Mouse (Mus musculus) CH12.LX (cell line): ENCODE measurements around the gene Gm17490. TPM values are rescaled to one million over a fixed set of nuclear protein-coding genes. Genes with fewer than 3 reads are reported as not detected.

Source experiments
- DNase-seq: peaks from one replicate; pipeline ENCODE4 v3.0.0-alpha.2; 2013; ENCODE audit errors: extremely low read depth
- H3K27ac ChIP-seq: 2 replicates; pipeline ENCODE4 v1.5.1; 2012; ENCODE audit warnings: low read depth, mild to moderate bottlenecking, control low read depth, moderate library complexity; ENCODE audit not compliant: insufficient read depth
- H3K27me3 ChIP-seq: replicated peaks from 2 replicates; pipeline ENCODE3; 2012; ENCODE audit warnings: inconsistent platforms
- H3K36me3 ChIP-seq, 2 experiments: replicated peaks in 1 of 2; 2 replicates each; pipeline versions ENCODE3 to v1.6.1; 2012; ENCODE audit warnings: inconsistent platforms in 1 of 2, low read length in 1 of 2, mild to moderate bottlenecking in 1 of 2, mixed read lengths in 1 of 2, moderate library complexity in 1 of 2; ENCODE audit not compliant: control insufficient read depth in 1 of 2, insufficient read depth in 1 of 2
- H3K4me1 ChIP-seq, 2 experiments: 2 replicates each; pipeline ENCODE4 v1.6.1; 2012; ENCODE audit warnings: inconsistent platforms in 1 of 2, moderate library complexity in 1 of 2; ENCODE audit not compliant: insufficient read depth in 2 of 2, control insufficient read depth in 1 of 2
- H3K4me2 ChIP-seq: 2 replicates; pipeline ENCODE4 v1.6.1; 2012; ENCODE audit warnings: low read depth, mild to moderate bottlenecking, control low read depth; ENCODE audit not compliant: poor library complexity, insufficient read depth, severe bottlenecking
- H3K4me3 ChIP-seq, 3 experiments: fragments of 150-350 bp in 1 of 3; sonication (generic) in 1 of 3; replicated peaks in 1 of 3; 2 replicates each; pipeline versions ENCODE3 to v1.5.1; 2011 to 2012; ENCODE audit warnings: low read depth in 2 of 3, low read length in 2 of 3, mild to moderate bottlenecking in 2 of 3, moderate library complexity in 2 of 3, control low read depth in 1 of 3, improper control_type of control experiment in 1 of 3, inconsistent platforms in 1 of 3, mixed read lengths in 1 of 3; ENCODE audit not compliant: poor library complexity in 1 of 3
- H3K79me2 ChIP-seq: replicated peaks from 2 replicates; pipeline ENCODE4 v1.6.1; 2012; ENCODE audit warnings: mild to moderate bottlenecking, moderate library complexity; ENCODE audit not compliant: control insufficient read depth, poor library complexity, insufficient read depth, severe bottlenecking; ENCODE audit errors: extremely low read depth
- H3K9ac ChIP-seq: 2 replicates; pipeline ENCODE4 v1.6.1; 2012; ENCODE audit warnings: low read depth, mild to moderate bottlenecking, control low read depth, moderate library complexity; ENCODE audit not compliant: insufficient read depth
- H3K9me3 ChIP-seq: replicated peaks from 2 replicates; pipeline ENCODE3; 2012; ENCODE audit warnings: low read length, inconsistent platforms, mixed read lengths
- BHLHE40 ChIP-seq: IDR thresholded peaks from 2 replicates; pipeline ENCODE4 v1.6.1; 2011; ENCODE audit warnings: mild to moderate bottlenecking, low read depth, low read length, improper control_type of control experiment
- CHD1 ChIP-seq: IDR thresholded peaks from 2 replicates; pipeline ENCODE4 v1.6.1; 2012; ENCODE audit warnings: low read depth, low read length, improper control_type of control experiment, inconsistent platforms
- CHD2 ChIP-seq: IDR thresholded peaks from 2 replicates; pipeline ENCODE4 v1.6.1; 2011; ENCODE audit warnings: low read length, improper control_type of control experiment
- CTCF ChIP-seq, 2 experiments: IDR thresholded peaks in 1 of 2; conservative IDR thresholded peaks in 1 of 2; 2 replicates each; pipeline ENCODE4 v1.5.1; 2011 to 2012; ENCODE audit warnings: low read depth in 2 of 2, low read length in 2 of 2, improper control_type of control experiment in 1 of 2, inconsistent platforms in 1 of 2, mild to moderate bottlenecking in 1 of 2, moderate library complexity in 1 of 2
- E2F4 ChIP-seq: IDR thresholded peaks from 2 replicates; pipeline ENCODE4 v1.6.1; 2011; ENCODE audit warnings: low read depth, low read length, improper control_type of control experiment; ENCODE audit not compliant: insufficient replicate concordance
- ELF1 ChIP-seq: IDR thresholded peaks from 2 replicates; pipeline ENCODE4 v1.6.1; 2014; ENCODE audit warnings: low read depth, mild to moderate bottlenecking, inconsistent platforms, low read length, improper control_type of control experiment
- EP300 ChIP-seq: IDR thresholded peaks from 2 replicates; pipeline ENCODE4 v1.6.1; 2011; ENCODE audit warnings: low read length, improper control_type of control experiment
- GABPA ChIP-seq: IDR thresholded peaks from 2 replicates; pipeline ENCODE4 v1.6.1; 2012; ENCODE audit warnings: low read depth, low read length, improper control_type of control experiment, inconsistent platforms; ENCODE audit not compliant: insufficient replicate concordance
- HCFC1 ChIP-seq: IDR thresholded peaks from 2 replicates; pipeline ENCODE4 v1.6.1; 2012; ENCODE audit warnings: low read depth, mild to moderate bottlenecking, inconsistent platforms, low read length, improper control_type of control experiment
- IRF4 ChIP-seq: IDR thresholded peaks from 2 replicates; pipeline ENCODE4 v1.6.1; 2014; ENCODE audit warnings: low read depth, mild to moderate bottlenecking, inconsistent platforms, low read length, improper control_type of control experiment
- JUN ChIP-seq: IDR thresholded peaks from 2 replicates; pipeline ENCODE4 v1.6.1; 2011; ENCODE audit warnings: low read depth, mild to moderate bottlenecking, low read length, improper control_type of control experiment, moderate library complexity; ENCODE audit not compliant: insufficient read depth
- JUND ChIP-seq: conservative IDR thresholded peaks from 2 replicates; pipeline ENCODE4 v1.6.1; 2011; ENCODE audit warnings: low read depth, low read length, improper control_type of control experiment
- KAT2A ChIP-seq: IDR thresholded peaks from 2 replicates; pipeline ENCODE4 v1.6.1; 2012; ENCODE audit warnings: low read length, improper control_type of control experiment, inconsistent platforms; ENCODE audit not compliant: insufficient replicate concordance
- MAFK ChIP-seq: IDR thresholded peaks from 2 replicates; pipeline ENCODE4 v1.6.1; 2011; ENCODE audit warnings: low read length, improper control_type of control experiment; ENCODE audit not compliant: insufficient replicate concordance
- MAX ChIP-seq: IDR thresholded peaks from 2 replicates; pipeline ENCODE4 v1.6.1; 2011; ENCODE audit warnings: low read length, improper control_type of control experiment
- MAZ ChIP-seq: IDR thresholded peaks from 2 replicates; pipeline ENCODE4 v1.6.1; 2012; ENCODE audit warnings: low read depth, mild to moderate bottlenecking, inconsistent platforms, low read length, improper control_type of control experiment, moderate library complexity
- MYC ChIP-seq: IDR thresholded peaks from 2 replicates; pipeline ENCODE4 v1.6.1; 2011; ENCODE audit warnings: low read depth, mild to moderate bottlenecking, improper control_type of control experiment, low read length
- NELFE ChIP-seq: IDR thresholded peaks from 2 replicates; pipeline ENCODE4 v1.6.1; 2011; ENCODE audit warnings: low read depth, low read length, improper control_type of control experiment
- NRF1 ChIP-seq: IDR thresholded peaks from 2 replicates; pipeline ENCODE4 v1.6.1; 2014; ENCODE audit warnings: low read depth, mild to moderate bottlenecking, inconsistent platforms, low read length, improper control_type of control experiment, moderate library complexity
- PAX5 ChIP-seq: IDR thresholded peaks from 2 replicates; pipeline ENCODE4 v1.6.1; 2012; ENCODE audit warnings: low read length, inconsistent platforms, mixed read lengths
- POLR2A ChIP-seq: IDR thresholded peaks from 2 replicates; pipeline ENCODE4 v1.6.1; 2011; ENCODE audit warnings: low read depth, mild to moderate bottlenecking, improper control_type of control experiment, low read length
- RCOR1 ChIP-seq: conservative IDR thresholded peaks from 2 replicates; pipeline ENCODE4 v1.6.1; 2012; ENCODE audit warnings: low read depth, mild to moderate bottlenecking, inconsistent platforms, low read length, improper control_type of control experiment
- SIN3A ChIP-seq: IDR thresholded peaks from 2 replicates; pipeline ENCODE4 v1.6.1; 2012; ENCODE audit warnings: low read length, improper control_type of control experiment, inconsistent platforms
- SMC3 ChIP-seq: IDR thresholded peaks from 2 replicates; pipeline ENCODE4 v1.6.1; 2011; ENCODE audit warnings: low read depth, low read length, improper control_type of control experiment
- TBP ChIP-seq: conservative IDR thresholded peaks from 2 replicates; pipeline ENCODE4 v1.6.1; 2011; ENCODE audit warnings: low read depth, low read length, improper control_type of control experiment
- TCF12 ChIP-seq: IDR thresholded peaks from 2 replicates; pipeline ENCODE4 v1.6.1; 2014; ENCODE audit warnings: low read depth, mild to moderate bottlenecking, inconsistent platforms, low read length, improper control_type of control experiment
- UBTF ChIP-seq: IDR thresholded peaks from 2 replicates; pipeline ENCODE4 v1.6.1; 2012; ENCODE audit warnings: low read depth, mild to moderate bottlenecking, inconsistent platforms, low read length, improper control_type of control experiment, moderate library complexity
- USF1 ChIP-seq: IDR thresholded peaks from 2 replicates; pipeline ENCODE4 v1.6.1; 2014; ENCODE audit warnings: low read depth, mild to moderate bottlenecking, inconsistent platforms, low read length, improper control_type of control experiment
- USF2 ChIP-seq: conservative IDR thresholded peaks from 2 replicates; pipeline ENCODE4 v1.6.1; 2011; ENCODE audit warnings: low read depth, low read length, improper control_type of control experiment
- ZC3H11A ChIP-seq: IDR thresholded peaks from 2 replicates; pipeline ENCODE4 v1.6.1; 2012; ENCODE audit warnings: low read depth, mild to moderate bottlenecking, inconsistent platforms, low read length, improper control_type of control experiment
- ZKSCAN1 ChIP-seq: IDR thresholded peaks from 2 replicates; pipeline ENCODE4 v1.6.1; 2012; ENCODE audit warnings: low read depth, inconsistent platforms, low read length, improper control_type of control experiment, borderline replicate concordance
- ZMIZ1 ChIP-seq: IDR thresholded peaks from 2 replicates; pipeline ENCODE4 v1.6.1; 2012; ENCODE audit warnings: low read depth, mild to moderate bottlenecking, inconsistent platforms, low read length, improper control_type of control experiment
- ZNF384 ChIP-seq: IDR thresholded peaks from 2 replicates; pipeline ENCODE4 v1.6.1; 2012; ENCODE audit warnings: low read depth, low read length, improper control_type of control experiment, inconsistent platforms
- dilution Hi-C: fragments of 300-500 bp; cut with MboI; formaldehyde crosslinking; loops from 2 replicates; pipeline ENCODE4 v1.14.3; 2020; ENCODE audit warnings: low sequenced_read_pairs; ENCODE audit not compliant: extremely low pct_unique_long_range_greater_than_20kb, extremely low pct_ligation_motif_present
- in situ Hi-C: fragments of 300-500 bp; cut with MboI; formaldehyde crosslinking; loops from 3 replicates; pipeline ENCODE4 v1.14.3; 2019; ENCODE audit warnings: low sequenced_read_pairs, low pct_ligation_motif_present, low pct_unique_long_range_greater_than_20kb, mixed read lengths
- polyA plus RNA-seq: library from polyadenylated mRNA; unstranded; fragments of >175 nt; gene quantifications from 2 replicates; pipeline ENCODE4 v1.2.1, GENCODE M21; 2012; ENCODE audit warnings: low read depth; ENCODE audit not compliant: insufficient read length
- total RNA-seq, 2 experiments: library from RNA; depleted of rRNA; stranded (reverse); fragments of 300-350 nt in 1 of 2; fragments of >200 nt in 1 of 2; gene quantifications; 2 replicates each; pipeline ENCODE4 v1.2.3; 2012 to 2014

The Gm17490 gene
- total and polyA plus RNA-seq, 3 experiments, result not detected

GRCm38 (mm10) chr2:11653780-11654179, 27.7 kb upstream of the Gm17490 start:
- peak overlapping the region; percentile 2; the same call in 1 of the 2 replicates for H3K9ac ChIP-seq
- H3K4me1 ChIP-seq, result peaks cover 31 to 72% of the 10 kb centered on the region in 2 experiments
- H3K4me2 ChIP-seq, result peak overlapping the region; percentile 86
- peaks cover 0 to 2% of the 10 kb centered on the region in 2 experiments for H3K36me3 ChIP-seq
- H3K9me3 ChIP-seq, result no peaks in the 10 kb centered on the region
- TF ChIP-seq POLR2A, result peak; percentile 42; the same call in 1 of the 2 replicates
- TF ChIP-seq ZKSCAN1, result no peak
- TF ChIP-seq EP300, result 0 out of 2 replicates have a peak, but pooled peaks have one; percentile 8
- no peak for TF ChIP-seq NELFE
- peak overlapping the region; percentile 84 for H3K27ac ChIP-seq
- dilution Hi-C loops (no loop called here), in situ Hi-C loops (no loop called here)
- H3K4me3 ChIP-seq, result peak overlapping the region in 2 of 3 experiments; percentile 1 to 11
- peaks cover 9% of the 10 kb centered on the region for H3K79me2 ChIP-seq
- no peaks in the 10 kb centered on the region for H3K27me3 ChIP-seq
- peak; percentile 54 for DNase-seq

GRCm38 (mm10) chr2:11653330-11653729, 27.3 kb upstream of the Gm17490 start:
- Histone ChIP-seq H3K9ac (peak overlapping the region; percentile 2; the same call in 1 of the 2 replicates), H3K4me1 (peaks cover 27 to 69% of the 10 kb centered on the region in 2 experiments), H3K9me3 (no peaks in the 10 kb centered on the region), H3K27ac (peak overlapping the region; percentile 84), H3K27me3 (no peaks in the 10 kb centered on the region), H3K4me2 (peak overlapping the region; percentile 86), H3K79me2 (peaks cover 7% of the 10 kb centered on the region), H3K4me3 (no peak overlapping the region), H3K36me3 (peaks cover 0 to 1% of the 10 kb centered on the region in 2 experiments)
- peak; percentile 72 for DNase-seq
- in situ Hi-C loops (no loop called here), dilution Hi-C loops (no loop called here)
- no peak for TF ChIP-seq TBP
- no peak for TF ChIP-seq KAT2A
- no peak for TF ChIP-seq CTCF (conservative IDR thresholded peaks at IDR 0.05 in 1 of 2, IDR thresholded peaks at IDR 0.05 in 1 of 2; ENCODE audit: low read depth in 2 of 2, low read length in 2 of 2)
- TF ChIP-seq MYC, result peak; percentile 23; the same call in 1 of the 2 replicates
- TF ChIP-seq EP300, result peak; percentile 74; the same call in 1 of the 2 replicates
- TF ChIP-seq UBTF, result no peak
- TF ChIP-seq MAX, result 0 out of 2 replicates have a peak, but pooled peaks have one; percentile 13
- TF ChIP-seq MAFK, result peak; percentile 88
- peak; percentile 64; the same call in 1 of the 2 replicates for TF ChIP-seq JUN
- TF ChIP-seq USF2, result no peak
- TF ChIP-seq SMC3, result 0 out of 2 replicates have a peak, but pooled peaks have one; percentile 1
- TF ChIP-seq RCOR1, result peak; percentile 85; the same call in 1 of the 2 replicates
- TF ChIP-seq NELFE, result peak; percentile 41; the same call in 1 of the 2 replicates
- TF ChIP-seq ZNF384, result peak; percentile 8; the same call in 1 of the 2 replicates
- no peak for TF ChIP-seq NRF1
- TF ChIP-seq ZC3H11A, result no peak
- TF ChIP-seq USF1, result no peak
- TF ChIP-seq IRF4, result peak; percentile 73
- no peak for TF ChIP-seq CHD2
- peak; percentile 66 for TF ChIP-seq TCF12
- TF ChIP-seq CHD1, result no peak
- TF ChIP-seq JUND, result peak; percentile 55
- TF ChIP-seq E2F4, result no peak
- no peak for TF ChIP-seq PAX5
- peak; percentile 94 for TF ChIP-seq BHLHE40
- TF ChIP-seq ELF1, result peak; percentile 50
- TF ChIP-seq HCFC1, result peak; percentile 16; the same call in 1 of the 2 replicates
- TF ChIP-seq ZMIZ1, result no peak
- TF ChIP-seq GABPA, result no peak
- no peak for TF ChIP-seq POLR2A
- peak; percentile 61 for TF ChIP-seq MAZ
- peak; percentile 82 for TF ChIP-seq SIN3A
